Comparison of ENCODE assay signal across 8 mouse cellular contexts in the genomic region with DNA sequence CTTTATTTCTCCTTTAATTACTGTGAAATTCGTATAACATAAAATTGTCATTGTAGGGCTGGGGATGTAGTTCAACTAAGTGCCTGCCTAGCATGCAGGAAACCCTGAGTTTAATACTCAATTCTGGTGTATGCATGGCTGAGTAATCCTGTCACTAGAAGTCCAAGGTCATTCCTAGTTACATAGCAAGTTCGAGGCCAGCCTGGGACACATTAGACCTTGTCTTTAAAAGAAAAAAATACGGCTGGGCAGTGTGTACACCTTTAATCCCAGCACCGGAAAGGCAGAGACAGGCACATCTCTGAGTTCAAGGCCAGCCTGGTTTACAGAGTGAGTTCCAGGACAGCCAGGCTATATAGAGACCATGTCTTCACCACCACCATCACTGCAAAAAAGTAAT. TPM values are rescaled to one million over a fixed set of nuclear protein-coding genes. Genes with fewer than 3 reads are reported as not detected.
DNase-seq lines count a peak whose midpoint lies in the region; ATAC-seq and TF ChIP-seq lines count a peak whose summit lies in the region.

No protein-coding gene starts in this region.

- DNase-seq in layer of hippocampus, adult 2 months (ENCODE audit: low spot score in 2 of 2): no peak
- DNase-seq in layer of hippocampus, postnatal 14 days (ENCODE audit: low spot score in 2 of 2): no peak
- no peak for DNase-seq in forebrain, embryonic 10.5 days (ENCODE audit: extremely low spot score, low spot score)
- DNase-seq in thymus, postnatal 4 days: no peak
- DNase-seq in layer of hippocampus, adult 9-10 months (ENCODE audit: low spot score): no peak
- DNase-seq in frontal cortex, postnatal 14 days (ENCODE audit: low spot score in 2 of 2): no peak

- no peaks in the 10 kb centered on the region for H3K36me3 ChIP-seq in forebrain, embryonic 10.5 days (replicated peaks)
- no peaks in the 10 kb centered on the region for H3K36me3 ChIP-seq in intestine, embryonic 16.5 days (ENCODE audit: control insufficient read depth, insufficient read depth, low read length)
- H3K36me3 ChIP-seq in neural tube, embryonic 12.5 days: no peaks in the 10 kb centered on the region

- peak overlapping the region; percentile 95 for H3K4me2 ChIP-seq in intestine, embryonic 16.5 days (ENCODE audit: low read depth, low read length)
- peak overlapping the region; percentile 99 for H3K4me2 ChIP-seq in neural tube, embryonic 12.5 days (replicated peaks)

- no peak for ATAC-seq in intestine, embryonic 16.5 days
- no peak for ATAC-seq in neural tube, embryonic 12.5 days (ENCODE audit: low FRiP score, low read depth)

- peak overlapping the region; percentile 91 for H3K27ac ChIP-seq in layer of hippocampus, adult 2 months
- no peak overlapping the region for H3K27ac ChIP-seq in forebrain, embryonic 10.5 days
- peak overlapping the region; percentile 88 for H3K27ac ChIP-seq in intestine, embryonic 16.5 days (ENCODE audit: low read length)
- no peak overlapping the region; the same call in 1 of the 2 replicates for H3K27ac ChIP-seq in neural tube, embryonic 12.5 days

- TF ChIP-seq CTCF in layer of hippocampus, adult 2 months (conservative IDR thresholded peaks at IDR 0.05): no peak

- WGBS in forebrain, embryonic 10.5 days: 65% methylated on average over 4 of the region's 4 CpGs
- 52% methylated on average over 4 of the region's 4 CpGs for WGBS in intestine, embryonic 16.5 days
- 65% methylated on average over 4 of the region's 4 CpGs for WGBS in neural tube, embryonic 12.5 days

- peaks cover 21% of the 10 kb centered on the region for H3K4me1 ChIP-seq in forebrain, embryonic 10.5 days
- H3K4me1 ChIP-seq in intestine, embryonic 16.5 days (ENCODE audit: control insufficient read depth, insufficient read depth, low read length): peaks cover 9% of the 10 kb centered on the region
- H3K4me1 ChIP-seq in neural tube, embryonic 12.5 days: peaks cover 5% of the 10 kb centered on the region; the same call in 1 of the 2 replicates

- peaks cover 23% of the 10 kb centered on the region for H3K27me3 ChIP-seq in forebrain, embryonic 10.5 days (ENCODE audit: poor library complexity, severe bottlenecking)
- H3K27me3 ChIP-seq in intestine, embryonic 16.5 days (replicated peaks; ENCODE audit: control insufficient read depth, insufficient read depth, low read length): no peaks in the 10 kb centered on the region
- peaks cover 9% of the 10 kb centered on the region; the same call in 1 of the 2 replicates for H3K27me3 ChIP-seq in neural tube, embryonic 12.5 days (replicated peaks)

- H3K9me3 ChIP-seq in forebrain, embryonic 10.5 days: no peaks in the 10 kb centered on the region
- no peaks in the 10 kb centered on the region for H3K9me3 ChIP-seq in intestine, embryonic 16.5 days (ENCODE audit: control insufficient read depth, low read length)
- no peaks in the 10 kb centered on the region for H3K9me3 ChIP-seq in neural tube, embryonic 12.5 days

- peak overlapping the region; percentile 99 for H3K4me3 ChIP-seq in layer of hippocampus, adult 2 months
- H3K4me3 ChIP-seq in forebrain, embryonic 10.5 days: peak overlapping the region; percentile 90
- H3K4me3 ChIP-seq in intestine, embryonic 16.5 days (ENCODE audit: low read length): peak overlapping the region; percentile 70
- H3K4me3 ChIP-seq in neural tube, embryonic 12.5 days: peak overlapping the region; percentile 75

- peak overlapping the region; percentile 72 for H3K9ac ChIP-seq in intestine, embryonic 16.5 days (ENCODE audit: low read depth, low read length)
- no peak overlapping the region for H3K9ac ChIP-seq in neural tube, embryonic 12.5 days

RNA-seq across cellular contexts. Expression of gene Psen2, which starts 6.4 kb away (rescaled TPM):
- 10 to 100 TPM; 17.2 to 22.2 TPM for total RNA-seq in layer of hippocampus, adult 2 months (2021)
- total RNA-seq in layer of hippocampus, postnatal 14 days (2021): 10 to 100 TPM; 21.7 to 25.0 TPM
- polyA plus RNA-seq in forebrain, embryonic 10.5 days (2016; fragmentation: Nextera tagmentation; extraction: Ambion mirVana): 6.4 and 6.5 TPM in 2 replicates
- polyA plus RNA-seq in intestine, embryonic 16.5 days (2015; fragmentation: Nextera tagmentation; extraction: Ambion mirVana): 22.6 and 25.2 TPM in 2 replicates
- polyA plus RNA-seq in neural tube, embryonic 12.5 days (2016; fragmentation: Nextera tagmentation; extraction: Ambion mirVana): 8.0 and 9.5 TPM in 2 replicates

RNA-seq across cellular contexts. Expression of gene Coq8a, which starts 57.5 kb away (rescaled TPM):
- 10 to 100 TPM; 56.1 to 65.6 TPM for total RNA-seq in layer of hippocampus, adult 2 months (2021)
- total RNA-seq in layer of hippocampus, postnatal 14 days (2021): 10 to 100 TPM; 44.0 to 46.2 TPM
- 1.1 TPM in 2 replicates for polyA plus RNA-seq in forebrain, embryonic 10.5 days (2016; fragmentation: Nextera tagmentation; extraction: Ambion mirVana)
- 24.8 and 30.4 TPM in 2 replicates for polyA plus RNA-seq in intestine, embryonic 16.5 days (2015; fragmentation: Nextera tagmentation; extraction: Ambion mirVana)
- 3.7 and 4.0 TPM in 2 replicates for polyA plus RNA-seq in neural tube, embryonic 12.5 days (2016; fragmentation: Nextera tagmentation; extraction: Ambion mirVana)

Comparison
In these comparisons a context has a peak if more than half of its experiments do, and no peak if none do; other contexts are left out.
1. H3K27ac ChIP-seq: peak in layer of hippocampus, adult 2 months (single experiment) and intestine, embryonic 16.5 days (single experiment); none in forebrain, embryonic 10.5 days (single experiment) and neural tube, embryonic 12.5 days (single experiment).
2. Peak in every context shown above with its lines, with median percentiles within 50 percentile points of each other: H3K4me3 ChIP-seq.